Mouse (Mus musculus) embryonic facial prominence, embryonic 10.5 days (tissue): ENCODE measurements at regions not wholly inside any gene's neighbourhood (a gene's known extent, or its start where the extent isn't known, plus 50 kb on each side); places are given as distances from the start of the nearest gene placed in this dataset.

Experiments
- DNase-seq: peaks from one replicate; pipeline ENCODE4 v3.0.0-alpha.2; 2017; ENCODE audit warnings: low spot score
- H3K27ac ChIP-seq: fragments of 300-500 bp; sonication (generic); replicated peaks from 2 replicates; pipeline ENCODE4 v1.5.1; 2016; ENCODE audit warnings: mild to moderate bottlenecking
- H3K27me3 ChIP-seq: fragments of 300-500 bp; sonication (generic); replicated peaks from 2 replicates; pipeline ENCODE4 v1.6.1; 2016; ENCODE audit warnings: low read depth, mild to moderate bottlenecking; ENCODE audit not compliant: poor library complexity, severe bottlenecking
- H3K36me3 ChIP-seq: fragments of 300-500 bp; sonication (generic); replicated peaks from 2 replicates; pipeline ENCODE4 v1.6.1; 2016; ENCODE audit warnings: mild to moderate bottlenecking, moderate library complexity
- H3K4me1 ChIP-seq: fragments of 300-500 bp; sonication (generic); 2 replicates; pipeline ENCODE4 v1.6.1; 2016
- H3K4me3 ChIP-seq: fragments of 300-500 bp; sonication (generic); 2 replicates; pipeline ENCODE4 v1.5.1; 2016; ENCODE audit warnings: mild to moderate bottlenecking, moderate library complexity
- H3K9me3 ChIP-seq: fragments of 300-500 bp; sonication (generic); 2 replicates; pipeline ENCODE4 v1.6.1; 2016; ENCODE audit warnings: mild to moderate bottlenecking
- WGBS: fragments of 180-500 bp; shearing (Covaris S2); methylation state at CpG from one replicate; pipeline ENCODE4 v1.1.7; 2016; 5-methylcytosine and 5-hydroxymethylcytosine counted together

- no peak for DNase-seq
- no peaks in the 10 kb centered on the region for H3K4me1 ChIP-seq
- no peaks in the 10 kb centered on the region for H3K9me3 ChIP-seq
- H3K36me3 ChIP-seq, result no peaks in the 10 kb centered on the region
- no peak overlapping the region for H3K4me3 ChIP-seq
- no peaks in the 10 kb centered on the region for H3K27me3 ChIP-seq
- H3K27ac ChIP-seq, result no peak overlapping the region
Observed at GRCm38 (mm10) chr9:89858005-89858404, 51.7 kb upstream of the Rasgrf1 start.

- Histone ChIP-seq H3K9me3 (no peaks in the 10 kb centered on the region), H3K4me3 (no peak overlapping the region), H3K27me3 (no peaks in the 10 kb centered on the region), H3K27ac (no peak overlapping the region), H3K4me1 (no peaks in the 10 kb centered on the region), H3K36me3 (no peaks in the 10 kb centered on the region)
- WGBS, result 86% methylated on average over 10 of the region's 10 CpGs
- DNase-seq, result no peak
Observed at GRCm38 (mm10) chr9:89850491-89851282, 59.0 kb upstream of the Rasgrf1 start.

GRCm38 (mm10) chr9:89849947-89850346 lies 59.8 kb upstream of the Rasgrf1 start:
- Histone ChIP-seq H3K9me3 (no peaks in the 10 kb centered on the region), H3K36me3 (no peaks in the 10 kb centered on the region), H3K4me1 (no peaks in the 10 kb centered on the region), H3K4me3 (no peak overlapping the region), H3K27ac (no peak overlapping the region), H3K27me3 (no peaks in the 10 kb centered on the region)
- no peak for DNase-seq
- 89% methylated on average over 3 of the region's 3 CpGs for WGBS

- DNase-seq, result no peak
- H3K4me1 ChIP-seq, result no peaks in the 10 kb centered on the region
- 81% methylated on average over 3 of the region's 3 CpGs for WGBS
- no peaks in the 10 kb centered on the region for H3K9me3 ChIP-seq
- H3K36me3 ChIP-seq, result no peaks in the 10 kb centered on the region
- no peak overlapping the region for H3K4me3 ChIP-seq
- H3K27ac ChIP-seq, result no peak overlapping the region
- no peaks in the 10 kb centered on the region for H3K27me3 ChIP-seq
Observed at GRCm38 (mm10) chr9:89848571-89848970, 61.1 kb upstream of the Rasgrf1 start.

- Histone ChIP-seq H3K9me3 (no peaks in the 10 kb centered on the region), H3K4me3 (no peak overlapping the region), H3K27ac (no peak overlapping the region), H3K4me1 (no peaks in the 10 kb centered on the region), H3K27me3 (no peaks in the 10 kb centered on the region), H3K36me3 (no peaks in the 10 kb centered on the region)
- DNase-seq, result no peak
Observed at GRCm38 (mm10) chr9:89846973-89847372, 62.7 kb upstream of the Rasgrf1 start.

GRCm38 (mm10) chr9:89842776-89843089 lies 67.0 kb upstream of the Rasgrf1 start:
- no peak overlapping the region for H3K27ac ChIP-seq
- no peaks in the 10 kb centered on the region for H3K9me3 ChIP-seq
- 90% methylated on average over 8 of the region's 8 CpGs for WGBS

GRCm38 (mm10) chr9:89841866-89842775 lies 67.6 kb upstream of the Rasgrf1 start:
- Histone ChIP-seq H3K4me1 (no peaks in the 10 kb centered on the region), H3K27me3 (no peaks in the 10 kb centered on the region), H3K36me3 (no peaks in the 10 kb centered on the region), H3K27ac (no peak overlapping the region), H3K4me3 (no peak overlapping the region), H3K9me3 (no peaks in the 10 kb centered on the region)
- DNase-seq, result no peak
- 73% methylated on average over 12 of the region's 12 CpGs for WGBS

More at GRCm38 (mm10) chr9:89842776-89843089, 67.0 kb upstream of the Rasgrf1 start:
- Histone ChIP-seq H3K4me3 (no peak overlapping the region), H3K27me3 (no peaks in the 10 kb centered on the region), H3K4me1 (no peaks in the 10 kb centered on the region), H3K36me3 (no peaks in the 10 kb centered on the region)
- no peak for DNase-seq

GRCm38 (mm10) chr9:89841371-89841770 lies 68.3 kb upstream of the Rasgrf1 start:
- Histone ChIP-seq H3K4me3 (no peak overlapping the region), H3K9me3 (no peaks in the 10 kb centered on the region), H3K27ac (no peak overlapping the region), H3K36me3 (no peaks in the 10 kb centered on the region), H3K4me1 (no peaks in the 10 kb centered on the region), H3K27me3 (no peaks in the 10 kb centered on the region)
- no peak for DNase-seq
- WGBS, result 66% methylated on average over 2 of the region's 2 CpGs

GRCm38 (mm10) chr9:89836454-89837245 lies 73.1 kb upstream of the Rasgrf1 start:
- 81% methylated on average over 7 of the region's 7 CpGs for WGBS
- H3K36me3 ChIP-seq, result no peaks in the 10 kb centered on the region
- no peaks in the 10 kb centered on the region for H3K9me3 ChIP-seq
- no peaks in the 10 kb centered on the region for H3K27me3 ChIP-seq
- DNase-seq, result no peak
- H3K4me1 ChIP-seq, result no peaks in the 10 kb centered on the region
- H3K27ac ChIP-seq, result no peak overlapping the region
- no peak overlapping the region for H3K4me3 ChIP-seq

GRCm38 (mm10) chr9:89833596-89833995 lies 76.1 kb upstream of the Rasgrf1 start:
- Histone ChIP-seq H3K4me1 (no peaks in the 10 kb centered on the region), H3K27ac (no peak overlapping the region), H3K36me3 (no peaks in the 10 kb centered on the region), H3K27me3 (no peaks in the 10 kb centered on the region), H3K9me3 (no peaks in the 10 kb centered on the region), H3K4me3 (no peak overlapping the region)
- no peak for DNase-seq
- WGBS, result 86% methylated on average over 9 of the region's 9 CpGs

GRCm38 (mm10) chr9:89831855-89832254 lies 77.9 kb upstream of the Rasgrf1 start:
- Histone ChIP-seq H3K4me3 (no peak overlapping the region), H3K4me1 (no peaks in the 10 kb centered on the region), H3K9me3 (no peaks in the 10 kb centered on the region), H3K36me3 (no peaks in the 10 kb centered on the region), H3K27me3 (0 out of 2 replicates have a peak, but pooled peaks cover 3% of the 10 kb centered on the region), H3K27ac (no peak overlapping the region)
- WGBS, result 93% methylated on average over 14 of the region's 14 CpGs
- DNase-seq, result no peak

GRCm38 (mm10) chr9:89828156-89828555 lies 81.6 kb upstream of the Rasgrf1 start:
- Histone ChIP-seq H3K4me3 (no peak overlapping the region), H3K27ac (no peak overlapping the region), H3K27me3 (0 out of 2 replicates have a peak, but pooled peaks cover 3% of the 10 kb centered on the region), H3K36me3 (no peaks in the 10 kb centered on the region), H3K9me3 (no peaks in the 10 kb centered on the region), H3K4me1 (no peaks in the 10 kb centered on the region)
- WGBS, result 87% methylated on average over 5 of the region's 5 CpGs
- DNase-seq, result no peak
